Mouse (Mus musculus) lung, postnatal 4 days (tissue): Measurements from ENCODE around the gene Olfr1095.

Experiments used
- DNase-seq, 2 experiments: peaks; one replicate each; pipeline ENCODE4 v3.0.0; 2021

Olfr1095 gene

DNA sequence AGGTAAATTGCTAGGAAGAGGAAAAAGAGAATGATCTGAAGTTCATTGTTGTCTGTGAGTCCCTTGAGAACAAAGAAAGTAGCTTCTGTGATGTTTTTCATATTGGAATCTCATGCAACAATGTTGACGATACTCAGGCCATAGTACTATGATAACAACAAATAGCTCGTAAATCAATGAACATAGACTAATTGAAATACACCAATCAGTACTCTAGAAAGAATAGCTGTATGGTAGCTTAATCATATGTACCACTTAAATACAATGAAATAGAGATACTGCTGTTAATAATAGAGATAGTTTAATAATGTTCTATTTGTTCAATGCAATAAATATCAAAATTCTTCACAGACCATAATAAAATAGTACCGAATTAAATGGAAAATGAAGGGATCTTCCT is at the start of gene Olfr1095:
Gene Olfr1095, minus strand, starts transcription at position 101 of the 400 bp plus-strand sequence.
- DNase-seq, result no peak

DNA sequence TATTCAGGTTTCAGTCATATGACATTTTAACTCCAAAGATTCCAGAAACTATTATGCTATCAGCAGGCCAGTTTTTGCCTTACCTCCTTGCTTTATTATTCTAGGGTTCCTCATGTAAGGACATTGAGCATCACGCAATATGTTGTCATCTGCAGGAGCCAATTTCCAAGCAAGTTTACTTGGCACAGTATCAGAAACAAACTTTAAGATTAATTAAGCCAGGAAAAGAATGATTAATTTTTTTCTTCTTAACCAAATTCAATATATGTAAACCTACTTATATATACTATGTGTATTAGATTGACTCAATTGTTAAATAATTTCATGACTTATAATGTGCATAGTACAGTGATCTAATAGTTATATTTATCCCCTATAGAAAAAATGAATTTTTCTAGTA is 40.6 kb upstream of the Olfr1095 start, which contains the start of gene Olfr1097:
Gene Olfr1097, minus strand, starts transcription at position 101 of the 400 bp plus-strand sequence.
- no peak for DNase-seq

DNA sequence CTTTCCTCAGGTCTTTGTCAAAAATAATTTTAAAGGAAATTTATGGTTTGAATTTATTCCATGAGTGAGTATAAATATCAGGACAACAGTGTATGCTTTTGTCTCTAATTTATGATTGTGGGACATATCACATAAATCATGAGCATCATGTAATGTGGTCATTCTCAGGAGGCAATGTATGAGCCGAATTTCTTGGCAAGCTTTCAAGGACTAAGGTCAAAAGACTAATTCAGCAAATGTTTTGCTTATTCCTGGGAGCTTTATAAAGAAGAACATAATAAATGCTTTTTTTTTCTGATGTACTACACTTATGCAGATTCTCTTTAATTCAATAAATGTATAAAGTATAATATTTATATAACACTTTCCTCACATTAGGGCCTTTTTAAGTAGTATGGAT is 23.2 kb upstream of the Olfr1095 start, which contains the start of gene Gm13723:
Gene Gm13723, minus strand, starts transcription at position 101 of the 400 bp plus-strand sequence.
- DNase-seq, result no peak

DNA sequence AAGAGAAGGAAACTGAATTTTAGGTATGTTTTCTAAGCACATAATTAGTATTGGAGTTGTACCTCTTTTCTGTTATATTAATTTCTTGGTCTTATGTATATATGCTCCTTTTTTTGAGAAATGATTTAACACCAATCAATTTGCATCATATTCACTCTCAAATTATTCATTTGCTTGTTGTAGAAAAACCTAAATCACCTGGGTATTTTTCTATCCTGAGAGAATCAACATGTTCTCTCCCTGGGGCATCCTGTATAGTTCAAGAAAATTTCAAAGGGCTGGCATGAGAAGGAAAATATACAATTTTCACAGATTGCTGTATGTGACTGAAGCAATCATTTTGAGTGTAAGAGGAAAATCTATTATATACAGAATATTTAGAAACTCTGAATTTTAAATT is 27.1 kb downstream of the Olfr1095 start, which contains the start of gene Olfr1094:
Gene Olfr1094, plus strand, starts transcription at position 301 of the 400 bp plus-strand sequence.
- DNase-seq, result no peak

DNA sequence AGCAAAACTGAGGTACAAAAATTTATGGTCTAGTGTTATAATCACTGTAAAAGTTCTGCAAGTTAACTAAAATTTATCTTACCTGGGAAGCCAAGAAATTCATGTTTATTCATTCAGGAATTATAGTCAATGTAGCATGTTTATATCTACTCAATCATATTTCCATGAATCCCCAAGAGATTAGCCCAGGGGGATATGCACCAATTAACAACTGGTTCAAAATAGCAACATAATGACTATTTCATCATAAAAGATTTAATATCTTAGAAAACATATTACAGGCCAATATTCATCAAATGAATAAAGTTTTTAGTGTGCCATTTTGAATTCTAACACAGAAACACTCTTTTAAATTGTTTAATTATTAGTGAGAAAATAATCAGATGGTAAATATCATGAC is 41.6 kb downstream of the Olfr1095 start, which contains the start of gene Olfr141:
Gene Olfr141, minus strand, starts transcription at position 101 of the 400 bp plus-strand sequence.
- no peak for DNase-seq
